Mouse (Mus musculus) embryonic facial prominence, embryonic 14.5 days (tissue): Measurements from ENCODE around the gene 9530077C05Rik. TPM values are rescaled to one million over a fixed set of nuclear protein-coding genes. Genes with fewer than 3 reads are reported as not detected.

Experiments used
- polyA plus RNA-seq: library from polyadenylated mRNA; unstranded; fragments of >200 nt; fragmentation: Nextera tagmentation; extraction: Ambion mirVana; gene quantifications from 2 replicates; pipeline ENCODE4 v1.2.1, GENCODE M21; 2014

Gene 9530077C05Rik
- polyA plus RNA-seq, 1 experiment from 2014 or later: 4.9 TPM

Other genes with a start within 250 kb of the 9530077C05Rik start
- gene Zfp872, start 223.4 kb upstream of the 9530077C05Rik start, polyA plus RNA-seq: 0.22 and 0.24 TPM in 2 replicates
- 16.2 and 16.3 TPM in 2 replicates for gene Zfp809, start 185.8 kb upstream of the 9530077C05Rik start, polyA plus RNA-seq
- gene Zfp599, start 151.6 kb upstream of the 9530077C05Rik start, polyA plus RNA-seq: 3.3 and 4.8 TPM in 2 replicates
- 13.6 and 17.2 TPM in 2 replicates for gene Zfp810, start 103.9 kb upstream of the 9530077C05Rik start, polyA plus RNA-seq
- 38.7 and 46.2 TPM in 2 replicates for gene Anln, start 22.3 kb upstream of the 9530077C05Rik start, polyA plus RNA-seq
- not detected in 2 replicates for gene Gm17545, start 42.8 kb downstream of the 9530077C05Rik start, polyA plus RNA-seq
- 60.7 and 61.5 TPM in 2 replicates for gene Rp9, start 58.2 kb downstream of the 9530077C05Rik start, polyA plus RNA-seq
- 13.2 and 13.4 TPM in 2 replicates for gene Bbs9, start 64.2 kb downstream of the 9530077C05Rik start, polyA plus RNA-seq